Mouse (Mus musculus) myocyte (in vitro differentiated cells): ENCODE data around the gene Cebpb.

ENCODE experiments used
- CEBPB ChIP-seq: IDR thresholded peaks from 2 replicates; pipeline ENCODE4 v1.6.1; 2011; ENCODE audit warnings: mild to moderate bottlenecking, moderate library complexity; ENCODE audit not compliant: poor library complexity, insufficient read depth, severe bottlenecking
- E2F4 ChIP-seq: IDR thresholded peaks from one replicate; pipeline ENCODE4 v1.6.1; 2011; ENCODE audit warnings: mild to moderate bottlenecking, control low read depth, moderate library complexity; ENCODE audit not compliant: insufficient read depth
- MAX ChIP-seq: IDR thresholded peaks from one replicate; pipeline ENCODE4 v1.6.1; 2011; ENCODE audit warnings: low read depth, mild to moderate bottlenecking, control low read depth
- MYOD1 ChIP-seq, 3 experiments: IDR thresholded peaks; one replicate each; pipeline ENCODE4 v1.6.1; 2011; ENCODE audit warnings: control low read depth in 2 of 3, low read depth in 2 of 3, mild to moderate bottlenecking in 2 of 3, moderate library complexity in 1 of 3; ENCODE audit not compliant: insufficient read length in 2 of 3, control insufficient read depth in 1 of 3
- POLR2A ChIP-seq: IDR thresholded peaks from one replicate; pipeline ENCODE4 v1.6.1; 2011; ENCODE audit warnings: low read depth, mild to moderate bottlenecking, control low read depth, moderate library complexity; ENCODE audit not compliant: insufficient read length
- POLR2AphosphoS2 ChIP-seq: IDR thresholded peaks from one replicate; pipeline ENCODE4 v1.6.1; 2011; ENCODE audit warnings: low read depth, control low read depth; ENCODE audit not compliant: insufficient read length
- SRF ChIP-seq: IDR thresholded peaks from one replicate; pipeline ENCODE4 v1.6.1; 2011; ENCODE audit warnings: low read depth; ENCODE audit not compliant: control insufficient read depth, insufficient read length
- TCF12 ChIP-seq: IDR thresholded peaks from one replicate; pipeline ENCODE4 v1.6.1; 2011; ENCODE audit warnings: mild to moderate bottlenecking, control low read depth; ENCODE audit not compliant: poor library complexity, insufficient read depth, severe bottlenecking
- TCF3 ChIP-seq: IDR thresholded peaks from one replicate; pipeline ENCODE4 v1.6.1; 2011; ENCODE audit warnings: low read depth, control low read depth; ENCODE audit not compliant: insufficient read length
- USF1 ChIP-seq: IDR thresholded peaks from one replicate; pipeline ENCODE4 v1.6.1; 2011; ENCODE audit warnings: low read depth, mild to moderate bottlenecking, control low read depth, moderate library complexity

DNA sequence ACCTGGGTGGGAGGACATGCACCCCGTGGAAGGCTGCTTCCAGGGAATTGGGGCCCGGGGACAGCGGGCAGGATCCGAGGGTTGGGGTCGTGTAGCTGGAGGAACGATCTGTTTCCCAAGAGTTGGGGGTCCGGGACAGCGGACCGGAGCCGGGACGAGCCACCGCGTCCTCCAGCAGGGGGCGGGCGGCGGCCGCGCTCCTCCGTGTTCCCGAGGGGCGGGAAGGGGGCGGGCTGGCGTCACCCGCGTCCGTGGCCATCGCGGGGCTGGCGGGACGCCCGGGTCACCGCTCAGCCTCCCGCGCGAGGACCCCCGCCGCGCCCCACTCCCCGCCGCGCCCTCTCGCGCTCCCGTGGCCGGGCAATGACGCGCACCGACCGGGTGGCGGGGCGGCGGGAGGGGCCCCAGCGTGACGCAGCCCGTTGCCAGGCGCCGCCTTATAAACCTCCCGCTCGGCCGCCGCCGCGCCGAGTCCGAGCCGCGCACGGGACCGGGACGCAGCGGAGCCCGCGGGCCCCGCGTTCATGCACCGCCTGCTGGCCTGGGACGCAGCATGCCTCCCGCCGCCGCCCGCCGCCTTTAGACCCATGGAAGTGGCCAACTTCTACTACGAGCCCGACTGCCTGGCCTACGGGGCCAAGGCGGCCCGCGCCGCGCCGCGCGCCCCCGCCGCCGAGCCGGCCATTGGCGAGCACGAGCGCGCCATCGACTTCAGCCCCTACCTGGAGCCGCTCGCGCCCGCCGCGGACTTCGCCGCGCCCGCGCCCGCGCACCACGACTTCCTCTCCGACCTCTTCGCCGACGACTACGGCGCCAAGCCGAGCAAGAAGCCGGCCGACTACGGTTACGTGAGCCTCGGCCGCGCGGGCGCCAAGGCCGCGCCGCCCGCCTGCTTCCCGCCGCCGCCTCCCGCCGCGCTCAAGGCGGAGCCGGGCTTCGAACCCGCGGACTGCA lies at the start of gene Cebpb:
- TF ChIP-seq USF1 (no peak), TCF12 (no peak), POLR2A (peak; percentile 98), TCF3 (peak; percentile 44), MAX (no peak), CEBPB (no peak), POLR2AphosphoS2 (peak; percentile 95), MYOD1 (IDR thresholded peaks at IDR 0.05; ENCODE audit: control insufficient read depth in 1 of 3, insufficient read length in 2 of 3, low read depth in 2 of 3) (peak in 1 of 3 experiments; percentile 8), E2F4 (no peak), SRF (no peak)
